Mouse (Mus musculus): ENCODE results near the gene Pik3r2.

Pik3r2 gene

GRCm38 (mm10) chr8:70772890-70773289 lies 3.6 kb downstream of the Pik3r2 start:
- DNase-seq (ENCODE audit: low read depth, low spot score), result no peak

- no peak for DNase-seq (ENCODE audit: low read depth, low spot score)
Observed at GRCm38 (mm10) chr8:70772075-70772474, 4.4 kb downstream of the Pik3r2 start.

- no peak for DNase-seq (ENCODE audit: low read depth, low spot score)
Observed at GRCm38 (mm10) chr8:70771217-70771616, 5.3 kb downstream of the Pik3r2 start.

GRCm38 (mm10) chr8:70770748-70771147 lies 5.8 kb downstream of the Pik3r2 start:
- no peak for DNase-seq (ENCODE audit: low read depth, low spot score)

DNA sequence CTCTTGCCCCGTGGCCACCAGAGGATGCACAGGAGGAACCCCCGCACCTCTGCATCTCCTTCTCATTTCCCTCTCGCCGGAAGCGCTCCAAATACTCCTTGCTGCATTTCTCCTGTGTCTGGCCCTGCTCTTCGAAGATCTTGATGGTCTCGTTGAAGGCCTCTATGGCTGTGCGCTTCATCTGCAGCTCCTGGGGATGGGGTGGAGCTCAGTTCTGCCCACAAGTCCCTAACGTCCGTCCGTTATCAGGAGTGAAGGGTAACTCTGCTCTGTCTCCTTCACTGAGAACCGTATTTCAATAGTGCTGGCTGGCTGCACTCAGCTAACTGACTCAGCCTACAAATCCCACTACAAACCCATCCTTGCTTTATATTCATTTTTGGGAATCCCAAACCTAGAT lies 6.7 kb downstream of the Pik3r2 start:
- DNase-seq (ENCODE audit: low read depth, low spot score), result no peak

- DNase-seq (ENCODE audit: low read depth, low spot score), result peak; percentile 88
Observed at GRCm38 (mm10) chr8:70769359-70769758, 7.2 kb downstream of the Pik3r2 start.

- no peak for DNase-seq (ENCODE audit: low read depth, low spot score)
Observed at GRCm38 (mm10) chr8:70768956-70769355, 7.6 kb downstream of the Pik3r2 start.

DNA sequence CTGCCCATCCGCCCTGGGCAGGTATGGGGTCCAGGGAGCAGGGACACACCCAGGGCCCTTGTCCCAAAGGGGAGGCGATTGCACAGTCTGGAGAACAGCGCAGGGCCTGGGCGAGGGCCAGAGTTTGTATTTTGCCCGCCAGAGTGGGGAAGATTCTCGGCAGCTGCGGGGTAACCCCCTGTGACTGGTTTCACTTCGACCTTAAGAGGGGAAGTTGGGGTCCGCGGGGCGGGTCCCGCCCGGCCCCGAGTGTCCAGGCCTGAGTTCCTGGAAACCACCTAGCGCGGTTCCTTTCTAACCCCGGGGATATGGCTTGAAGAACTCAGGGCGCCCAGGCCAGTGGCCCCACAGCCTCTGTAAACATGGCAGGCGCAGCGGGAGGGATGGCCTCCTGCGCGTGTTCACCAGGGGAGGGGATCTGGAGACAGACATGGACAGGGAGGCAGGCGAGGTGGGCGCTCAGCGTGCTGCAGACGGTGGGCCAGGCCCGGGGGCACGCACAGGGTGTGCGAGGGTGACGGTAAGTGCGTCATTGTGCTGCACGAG lies 8.2 kb downstream of the Pik3r2 start:
- no peak for DNase-seq (ENCODE audit: low read depth, low spot score)

DNA sequence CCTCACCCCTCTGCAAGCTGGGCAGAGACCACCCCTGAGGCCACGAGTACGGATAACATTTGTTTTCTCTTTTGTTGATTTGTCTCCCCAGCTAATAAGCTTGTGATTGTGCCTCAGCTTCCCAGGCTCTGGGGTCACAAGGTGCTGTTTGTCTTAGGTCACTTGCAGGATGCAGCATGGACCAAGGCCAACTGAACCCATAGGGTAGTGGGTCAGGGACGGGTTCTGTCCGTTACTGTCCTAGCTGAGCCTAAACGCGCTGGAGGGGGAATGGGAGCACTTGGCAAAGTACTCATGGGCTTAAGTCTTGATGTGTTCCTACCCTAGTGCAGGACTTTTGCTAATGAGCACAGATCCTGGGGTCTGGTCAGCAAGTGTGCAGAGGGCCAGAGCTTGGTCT lies 9.0 kb downstream of the Pik3r2 start:
- DNase-seq (ENCODE audit: low read depth, low spot score), result no peak

GRCm38 (mm10) chr8:70766571-70767440 lies 9.7 kb downstream of the Pik3r2 start:
- no peak for DNase-seq (ENCODE audit: low read depth, low spot score)

- DNase-seq (ENCODE audit: low read depth, low spot score), result no peak
Observed at GRCm38 (mm10) chr8:70765838-70766570, 10.5 kb downstream of the Pik3r2 start.

DNA sequence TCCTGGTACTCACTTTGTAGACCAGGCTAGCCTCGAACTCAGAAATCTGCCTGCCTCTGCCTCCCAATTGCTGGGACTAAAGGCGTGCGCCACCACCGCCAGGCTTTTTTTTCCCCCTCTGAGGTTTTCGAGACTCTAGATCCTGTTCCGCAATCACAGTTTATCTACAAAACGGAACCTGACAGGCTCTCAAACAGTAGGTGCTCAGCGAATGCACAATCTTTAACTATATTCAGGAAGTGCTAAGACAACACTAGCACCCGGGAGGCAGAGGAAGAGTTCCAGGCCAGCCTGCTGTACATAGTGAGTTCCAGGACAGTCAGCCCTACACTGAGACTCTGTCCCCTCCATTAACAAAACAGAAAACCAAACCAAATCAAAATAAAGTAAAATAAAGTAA lies 11.2 kb downstream of the Pik3r2 start:
- DNase-seq (ENCODE audit: low read depth, low spot score), result no peak

DNA sequence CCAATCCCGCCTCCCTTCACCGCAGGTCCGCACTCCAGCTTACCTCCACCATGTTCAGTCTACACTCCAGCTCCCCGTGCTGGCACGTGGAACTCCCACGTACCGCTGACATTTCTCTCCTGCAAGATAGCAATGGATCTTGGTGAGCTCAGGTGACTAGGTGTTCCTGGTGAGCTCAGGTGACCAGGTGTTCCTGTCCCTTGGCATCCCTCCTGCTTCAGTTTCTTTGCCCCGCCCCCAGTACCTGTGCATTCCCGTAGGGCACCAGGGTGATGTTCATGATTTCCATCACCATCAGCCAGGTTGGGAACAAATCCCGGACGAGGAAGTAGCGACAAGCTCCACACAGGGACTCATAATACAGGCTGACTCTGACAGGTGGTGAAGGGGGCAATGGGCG lies 11.8 kb downstream of the Pik3r2 start:
- DNase-seq (ENCODE audit: low read depth, low spot score), result no peak

DNA sequence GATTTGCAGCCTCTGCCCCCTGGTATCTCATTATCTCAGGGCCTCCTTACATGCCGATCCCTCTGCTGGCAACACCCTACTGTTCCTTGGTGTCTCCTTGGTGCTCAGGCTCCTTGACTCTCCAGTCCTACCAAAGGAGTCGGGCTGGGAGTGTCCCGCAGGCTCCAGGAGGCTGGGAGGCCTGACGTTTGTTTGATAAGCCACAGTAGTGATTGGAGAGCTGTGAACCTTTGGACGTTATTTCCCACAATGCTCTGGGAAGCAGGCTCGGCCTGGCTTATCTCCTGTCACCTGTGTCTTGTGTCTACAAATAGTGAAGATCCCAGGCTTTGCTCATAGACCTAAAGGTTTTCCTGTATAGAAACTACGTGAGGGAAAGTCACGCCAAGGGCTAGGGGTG lies 12.5 kb downstream of the Pik3r2 start:
- no peak for DNase-seq (ENCODE audit: low read depth, low spot score)

GRCm38 (mm10) chr8:70763354-70763753 lies 13.2 kb downstream of the Pik3r2 start:
- no peak for DNase-seq (ENCODE audit: low read depth, low spot score)

DNA sequence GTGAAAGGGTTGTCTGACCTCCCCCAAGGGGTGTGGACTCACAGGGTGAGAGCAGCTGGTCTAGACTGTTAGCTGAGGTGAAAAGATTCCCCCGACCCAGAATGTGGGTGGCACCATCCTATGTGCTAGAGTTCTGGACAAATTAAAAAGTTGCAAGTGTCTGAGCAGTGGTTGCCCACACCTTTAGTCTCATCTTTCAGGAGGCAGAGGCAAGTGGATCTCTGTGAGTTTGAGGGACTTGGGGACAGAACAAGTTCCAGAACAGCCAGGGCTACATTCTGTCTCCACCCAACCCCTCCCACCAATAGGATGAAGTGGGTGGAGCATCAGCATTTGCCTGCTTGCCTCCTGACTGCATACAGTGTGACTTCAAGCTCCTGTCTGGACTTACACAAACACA lies 14.4 kb downstream of the Pik3r2 start:
- DNase-seq (ENCODE audit: low read depth, low spot score), result no peak

DNA sequence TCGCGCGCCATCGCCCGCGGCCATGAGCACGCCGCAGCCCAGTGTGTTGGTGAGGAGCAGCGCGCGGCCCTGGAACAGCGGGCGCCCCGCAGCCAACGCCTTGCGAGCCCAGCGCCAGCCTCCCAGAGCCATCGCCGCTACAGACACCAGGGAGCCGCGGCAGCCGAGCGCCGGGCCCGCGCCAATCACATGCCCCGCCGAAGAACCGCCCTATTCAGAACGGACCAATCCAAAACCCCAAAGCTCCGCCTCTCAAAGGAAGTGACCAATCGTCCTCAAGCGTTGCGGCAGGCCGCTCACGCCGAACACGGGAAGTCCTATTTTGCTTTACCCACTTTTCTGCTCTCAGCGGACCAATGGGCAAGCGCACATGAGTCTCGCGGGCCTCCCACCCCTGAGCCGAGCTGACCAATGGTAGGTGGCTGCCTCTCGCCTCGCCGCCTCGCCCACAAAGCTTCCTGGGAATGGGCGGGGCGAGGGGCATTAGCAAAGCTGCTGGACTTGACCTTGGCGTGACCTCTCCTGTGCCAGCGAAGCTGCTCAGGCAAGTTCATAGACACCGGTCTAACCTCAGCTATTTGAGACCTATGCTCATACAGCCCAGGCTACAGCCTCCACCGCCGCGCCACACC lies 15.6 kb downstream of the Pik3r2 start, which contains the start of gene Mpv17l2:
TSS of gene Mpv17l2 (minus strand) at position 172 of the 632 bp plus-strand sequence.
- DNase-seq (ENCODE audit: low read depth, low spot score), result peak; percentile 98

DNA sequence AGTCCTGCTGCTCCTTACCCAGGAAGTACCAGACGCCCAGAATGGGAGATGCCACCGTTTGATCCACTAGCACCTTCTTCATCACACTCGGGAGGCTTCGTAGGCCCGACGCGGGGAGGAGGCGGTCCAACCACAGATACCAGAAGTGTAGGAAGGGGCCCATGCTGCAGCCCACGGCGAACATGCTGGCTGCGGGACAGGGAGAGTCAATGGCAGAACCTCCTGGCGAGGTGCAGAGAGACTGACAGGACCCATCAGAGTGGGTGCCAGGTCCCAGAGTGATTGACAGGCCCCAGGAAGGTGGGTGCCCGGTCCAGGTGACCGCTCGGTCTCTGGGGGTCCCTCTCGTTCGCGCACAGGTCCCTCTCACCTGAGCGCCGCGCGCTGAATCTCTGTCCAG lies 16.2 kb downstream of the Pik3r2 start:
- no peak for DNase-seq (ENCODE audit: low read depth, low spot score)

GRCm38 (mm10) chr8:70758616-70759561 lies 17.6 kb downstream of the Pik3r2 start:
- no peak for DNase-seq (ENCODE audit: low read depth, low spot score)

- DNase-seq (ENCODE audit: low read depth, low spot score), result no peak
Observed at GRCm38 (mm10) chr8:70758308-70758615, 18.3 kb downstream of the Pik3r2 start.
